Mouse (Mus musculus) cerebellum, postnatal 14 days (tissue): ENCODE results near the gene Rngtt.
"Not testable (repeated sequence)": the region's sequence is repeated elsewhere in the genome, so short reads cannot be mapped to it uniquely, and the experiment has no call there.

Experiments
- DNase-seq, 2 experiments: peaks; one replicate each; pipeline ENCODE4 v3.0.0; 2021; ENCODE audit warnings: mixed read lengths in 2 of 2

Rngtt gene

DNA sequence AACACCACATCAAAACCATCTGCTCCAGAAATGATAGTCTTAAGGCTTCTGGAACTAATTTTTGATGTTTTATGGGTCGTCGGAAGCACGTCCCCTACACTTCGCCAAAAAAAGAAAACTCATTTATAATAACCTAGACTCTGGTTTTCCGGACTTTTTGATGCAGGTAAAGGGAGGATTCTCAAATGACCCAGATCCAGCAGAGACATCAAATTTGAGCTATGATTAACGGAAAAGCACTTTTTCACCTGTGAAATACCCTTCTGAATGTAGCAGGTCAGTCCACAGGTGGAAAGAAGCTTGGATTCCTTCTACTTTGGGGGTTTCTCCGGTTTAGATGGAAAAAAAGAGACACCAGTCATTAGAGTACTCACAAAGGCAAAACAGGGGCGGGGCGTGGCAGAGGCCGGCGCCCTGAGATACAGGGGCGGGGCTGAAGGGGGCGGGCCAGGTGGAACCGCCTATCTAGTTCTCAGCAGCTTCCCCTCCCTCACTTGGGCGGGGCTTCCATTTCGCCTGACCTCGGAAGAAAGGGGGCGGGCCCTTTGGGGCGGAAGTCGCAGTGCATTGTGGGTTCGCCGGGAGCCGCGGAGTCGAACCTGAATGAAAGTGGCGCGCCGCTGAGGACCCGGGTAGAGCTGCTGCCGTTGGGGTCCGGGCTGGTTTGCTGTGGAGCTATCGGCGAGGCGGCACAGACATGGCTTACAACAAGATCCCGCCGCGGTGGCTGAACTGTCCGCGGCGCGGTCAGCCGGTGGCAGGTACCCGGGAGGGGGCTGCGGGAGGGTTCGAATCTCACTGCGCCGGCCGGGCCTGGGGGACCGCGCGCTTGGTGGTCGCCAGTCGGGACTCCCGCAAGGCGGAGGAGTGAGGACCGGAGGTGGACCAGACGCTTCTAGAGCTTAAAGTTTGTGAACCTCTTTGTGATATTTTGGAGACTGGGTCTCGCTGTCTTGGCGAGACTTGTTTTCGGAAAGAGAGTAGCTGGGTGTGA lies at the start of gene Rngtt:
Rngtt (plus strand) TSS at position 548 of the 994 bp plus-strand sequence.
- DNase-seq: peak; percentile 96 to 97

DNA sequence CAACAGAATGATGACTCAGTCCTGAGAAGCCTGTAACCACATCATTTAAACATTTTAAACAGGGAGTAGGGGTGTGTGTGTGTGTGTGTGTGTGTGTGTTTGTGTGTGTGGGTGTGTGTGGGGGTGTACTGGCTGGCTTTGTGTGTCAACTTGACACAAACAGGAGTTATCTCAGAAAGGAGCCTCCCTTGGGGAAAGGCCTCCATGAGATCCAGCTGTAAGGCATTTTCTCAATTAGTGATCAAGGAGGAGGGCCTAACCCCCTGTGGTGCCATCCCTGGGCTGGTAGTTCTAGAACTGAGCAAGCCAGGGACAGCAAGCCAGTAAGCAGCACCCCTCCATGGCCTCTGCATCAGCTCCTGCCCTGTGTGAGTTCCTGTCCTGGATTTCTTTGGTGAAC lies 49.8 kb upstream of the Rngtt start:
- peak in 1 of 2 experiments; percentile 46 for DNase-seq

DNA sequence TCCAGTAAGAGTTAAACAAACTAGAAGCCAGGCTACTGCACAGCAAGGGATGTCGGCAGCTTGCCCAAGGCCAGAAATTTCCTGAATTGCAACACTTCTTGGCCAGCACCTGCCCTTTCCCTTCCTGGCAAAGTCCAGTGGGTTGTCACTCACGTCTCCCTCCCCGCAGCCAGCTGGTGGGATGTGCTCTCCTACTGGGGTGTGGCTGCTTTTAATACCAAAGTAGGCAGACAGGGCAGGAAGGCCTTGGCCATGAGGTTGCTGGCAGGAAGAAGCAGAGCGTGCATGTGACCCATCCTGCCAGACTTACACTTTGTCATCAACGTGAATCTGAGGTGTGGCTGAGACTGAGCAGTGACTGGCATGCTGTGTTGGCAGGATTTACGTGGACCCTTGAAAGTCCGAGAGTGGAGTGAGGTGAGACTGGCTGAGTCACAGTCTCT lies 48.8 kb upstream of the Rngtt start:
- DNase-seq: peak; percentile 94 to 97

DNA sequence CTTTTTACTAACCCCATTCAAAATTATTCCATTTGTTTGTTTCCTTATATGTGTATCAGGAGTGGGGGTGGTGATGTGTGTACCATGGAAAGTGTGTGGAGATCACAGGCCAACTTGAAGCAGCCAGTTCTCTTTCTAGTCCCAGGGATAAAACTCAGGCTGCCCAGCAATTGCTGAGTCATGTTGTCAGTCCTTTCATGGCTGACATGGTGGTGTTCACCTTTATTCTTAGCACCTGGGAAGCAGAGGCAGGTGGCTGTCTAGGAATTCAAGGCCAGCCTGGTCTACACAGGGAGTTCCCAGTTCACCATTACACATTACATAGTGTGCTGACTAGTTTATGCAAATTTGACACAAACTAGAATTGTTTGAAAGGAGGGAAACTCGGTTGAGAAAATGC lies 47.2 kb upstream of the Rngtt start:
- DNase-seq: no peak

DNA sequence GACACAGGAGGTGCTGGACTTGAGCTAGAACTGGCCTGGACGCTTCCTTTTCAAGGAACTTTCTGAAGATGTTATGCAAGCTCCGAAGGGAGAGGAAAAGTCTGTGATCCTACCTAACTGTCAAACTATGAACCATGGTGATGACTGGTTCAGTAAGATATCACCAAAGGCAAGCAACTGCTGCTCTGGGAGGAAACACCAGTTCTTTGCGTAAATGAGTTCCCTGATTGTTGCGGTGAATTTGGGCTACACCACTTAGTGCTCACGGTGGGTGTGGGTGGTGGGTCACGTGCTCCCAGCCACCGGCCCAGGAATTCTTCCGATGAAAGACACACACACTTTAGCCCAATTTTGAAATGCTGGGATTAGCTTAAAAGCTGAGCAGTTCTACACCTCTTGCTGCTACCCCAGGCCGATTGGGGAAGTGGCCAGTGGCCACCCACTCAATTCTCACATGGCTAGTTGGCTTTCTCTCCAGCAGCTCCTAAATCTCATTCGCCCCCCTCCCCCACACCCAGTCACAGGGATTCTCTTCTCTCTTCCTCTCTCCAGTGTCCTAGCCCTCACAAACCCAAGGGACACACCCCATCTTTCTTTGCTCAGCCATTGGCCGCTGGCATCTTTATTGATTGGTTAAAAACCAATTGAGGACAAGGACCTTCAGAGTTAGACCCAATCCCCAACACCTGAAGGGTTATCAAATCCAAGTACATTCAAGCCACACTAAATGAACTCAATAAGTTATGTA lies 45.0 kb upstream of the Rngtt start:
- DNase-seq: no peak

DNA sequence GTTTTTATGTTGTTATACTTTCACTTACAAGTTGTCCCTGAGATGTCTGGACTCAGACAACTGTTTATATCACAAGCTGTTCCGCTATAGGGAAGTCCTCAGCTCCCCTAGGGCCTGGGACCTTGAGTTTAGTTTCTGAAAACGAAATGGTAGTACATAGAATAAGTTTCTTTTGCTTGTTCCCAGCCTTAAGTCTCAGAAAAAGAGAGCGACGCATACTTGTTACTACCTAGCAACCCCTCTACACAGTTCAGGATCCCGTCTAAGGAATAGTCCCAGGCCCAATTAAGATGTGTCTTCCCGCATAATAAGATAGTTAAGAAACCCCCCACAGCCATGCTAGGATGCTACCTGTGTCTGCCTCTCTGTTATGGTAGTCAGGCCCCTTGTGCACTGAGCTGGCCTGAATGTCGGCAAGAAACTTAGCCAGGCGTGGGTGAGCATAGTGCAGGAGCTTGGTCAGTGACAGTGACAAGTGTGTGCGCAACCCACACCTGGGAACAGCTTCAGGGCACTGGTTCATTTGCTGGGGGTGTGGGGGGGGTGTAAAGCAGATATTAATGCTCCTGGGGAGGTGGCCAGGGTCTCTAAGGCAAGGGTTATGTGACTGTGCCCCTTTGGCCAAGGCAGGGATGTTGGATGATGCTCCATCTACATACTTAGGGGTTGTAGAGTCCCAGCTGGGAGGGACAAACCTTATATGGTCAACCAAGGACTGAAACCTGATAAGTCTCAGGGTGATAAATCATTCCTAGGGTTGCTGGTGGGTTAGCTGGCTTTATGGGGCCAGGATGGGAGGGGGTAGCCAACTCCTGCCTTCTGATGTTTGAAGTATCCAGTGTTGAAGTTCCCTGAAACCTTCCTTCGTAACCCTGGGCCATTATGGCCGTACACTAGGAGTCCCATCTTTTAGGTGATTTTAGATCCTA lies 39.5 kb upstream of the Rngtt start:
- no peak for DNase-seq

DNA sequence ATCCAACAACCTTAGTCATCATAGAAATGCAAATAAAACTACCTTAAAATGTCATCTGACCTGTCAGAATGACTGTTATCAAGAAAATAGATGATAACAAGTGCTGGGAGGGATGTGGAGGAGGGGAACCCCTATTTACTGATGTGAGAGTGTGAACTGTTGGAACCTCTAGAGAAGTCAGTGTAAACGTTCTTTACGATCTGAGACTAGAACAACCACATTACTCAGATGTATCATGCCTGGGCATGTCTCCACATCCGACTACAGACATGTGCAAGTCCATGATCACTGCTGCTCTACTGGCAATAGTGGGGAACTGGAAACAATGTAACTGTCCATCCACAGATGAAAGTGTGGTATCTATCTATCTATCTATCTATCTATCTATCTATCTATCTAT lies 36.7 kb upstream of the Rngtt start:
- DNase-seq: no peak

DNA sequence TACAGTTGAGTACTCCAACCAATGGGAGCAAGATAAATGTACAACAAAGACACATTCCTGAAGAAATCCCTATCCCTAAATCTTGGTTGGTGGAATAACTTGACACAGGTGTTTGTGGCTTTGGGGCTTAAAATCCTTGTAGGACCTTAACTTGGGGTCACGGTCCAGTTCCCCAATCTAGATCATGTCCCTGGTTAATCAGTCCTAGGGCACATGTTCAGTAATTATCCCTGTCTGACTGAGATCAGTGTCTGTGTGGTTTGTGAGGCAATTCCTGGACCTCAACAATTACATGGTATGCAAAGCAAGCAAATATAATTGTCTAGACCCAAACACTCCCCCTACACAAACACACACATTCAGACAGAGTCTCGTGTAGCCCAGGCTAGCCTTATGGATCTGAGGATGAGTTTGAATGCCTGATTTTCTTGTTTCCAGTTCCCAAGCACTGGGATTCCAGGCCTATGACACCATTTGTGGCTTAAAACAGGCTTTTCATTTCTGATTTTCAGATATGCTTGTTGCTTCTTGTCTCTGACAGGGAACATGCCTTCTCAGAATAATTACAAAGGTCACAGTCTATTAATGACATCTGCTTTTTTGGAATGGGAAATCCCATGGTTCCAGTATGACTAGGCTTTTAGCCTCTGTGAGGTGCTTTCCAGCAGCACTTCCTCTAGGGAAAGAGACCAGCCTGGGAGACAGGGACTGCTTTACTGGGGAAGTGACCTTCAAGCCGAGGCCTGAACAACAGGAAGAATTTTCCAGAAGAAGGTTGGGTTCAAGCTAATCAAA lies 28.0 kb upstream of the Rngtt start:
- DNase-seq: no peak

DNA sequence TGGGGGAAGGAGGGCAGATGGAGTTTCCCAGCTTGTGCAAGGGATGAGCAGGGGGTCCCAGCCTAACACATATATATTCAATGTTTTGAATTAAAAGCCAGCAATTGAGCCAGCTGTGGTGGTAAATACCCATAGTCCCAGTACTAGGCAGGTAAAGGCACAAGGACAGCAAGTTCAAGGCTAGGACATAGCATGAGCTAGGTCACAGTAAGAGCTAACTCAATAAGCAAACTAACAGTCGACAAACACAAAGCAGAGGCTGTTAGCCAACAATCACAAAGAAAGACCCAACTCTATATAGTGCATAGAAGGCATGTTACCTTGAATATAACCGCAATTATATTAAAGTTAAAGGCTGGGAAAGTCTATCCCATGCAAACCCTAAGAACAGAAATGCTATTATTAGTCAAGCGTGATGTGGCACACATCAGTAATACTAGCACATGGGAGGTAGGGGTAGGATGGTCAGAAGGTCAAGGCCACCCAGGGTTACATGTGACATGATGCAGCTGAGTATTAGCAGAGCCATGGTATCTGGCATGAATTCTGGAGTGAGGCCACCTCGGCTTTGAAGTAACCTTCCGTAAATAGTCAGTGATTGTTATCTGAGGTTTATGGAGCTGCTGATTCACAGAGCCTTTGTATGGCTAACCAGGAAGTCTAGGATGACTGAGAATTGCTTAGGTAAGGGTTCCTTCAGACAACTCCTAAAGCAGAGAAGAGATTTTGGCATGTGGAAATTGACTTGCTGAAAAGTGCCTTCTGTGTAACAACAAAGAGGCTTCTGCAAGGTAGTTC lies 25.8 kb upstream of the Rngtt start:
- DNase-seq: no peak

DNA sequence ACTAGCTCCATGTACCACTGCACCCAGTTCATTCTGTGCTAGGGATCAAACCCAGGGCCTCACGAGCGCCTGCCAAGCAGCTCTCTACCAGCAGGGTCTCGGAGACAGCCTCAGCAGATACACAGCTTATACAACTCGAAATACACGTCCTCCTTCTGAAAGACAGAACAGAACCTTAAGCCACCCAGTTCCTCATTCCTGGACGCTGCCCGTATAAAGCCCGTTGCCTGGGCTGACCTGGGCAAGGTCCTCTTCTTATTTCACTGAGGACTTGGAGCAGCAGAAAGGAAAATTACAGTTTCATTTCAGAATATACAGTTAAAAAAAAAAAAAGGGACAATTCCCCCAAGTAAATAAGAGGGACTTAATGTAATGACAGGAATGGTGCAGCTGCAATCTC lies 24.7 kb upstream of the Rngtt start:
- no peak for DNase-seq

DNA sequence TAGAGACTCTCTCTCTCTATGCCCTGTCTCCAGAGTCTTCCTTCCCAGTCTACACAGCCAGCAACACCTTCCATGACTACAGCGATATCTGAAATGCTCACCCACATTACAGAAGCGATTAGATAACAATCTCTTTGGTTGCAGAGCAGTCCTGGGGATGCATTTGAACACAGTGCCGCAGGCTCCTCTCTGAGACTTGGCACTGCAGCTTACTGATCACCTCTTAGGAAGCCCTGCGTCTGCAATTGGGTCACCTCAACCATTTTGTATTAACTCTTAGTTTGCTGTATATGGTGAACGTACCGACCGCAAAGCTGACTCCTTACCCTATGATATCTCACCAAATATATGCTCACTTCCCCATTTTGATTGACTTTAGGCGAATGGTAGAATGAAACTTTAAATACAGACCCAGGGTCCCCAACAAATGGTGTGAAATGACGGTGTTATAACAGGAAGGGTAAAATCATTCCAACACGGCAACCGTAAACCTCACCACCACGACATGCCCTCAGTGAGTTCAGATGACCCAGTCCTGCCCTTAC lies 20.9 kb upstream of the Rngtt start:
- DNase-seq: no peak

DNA sequence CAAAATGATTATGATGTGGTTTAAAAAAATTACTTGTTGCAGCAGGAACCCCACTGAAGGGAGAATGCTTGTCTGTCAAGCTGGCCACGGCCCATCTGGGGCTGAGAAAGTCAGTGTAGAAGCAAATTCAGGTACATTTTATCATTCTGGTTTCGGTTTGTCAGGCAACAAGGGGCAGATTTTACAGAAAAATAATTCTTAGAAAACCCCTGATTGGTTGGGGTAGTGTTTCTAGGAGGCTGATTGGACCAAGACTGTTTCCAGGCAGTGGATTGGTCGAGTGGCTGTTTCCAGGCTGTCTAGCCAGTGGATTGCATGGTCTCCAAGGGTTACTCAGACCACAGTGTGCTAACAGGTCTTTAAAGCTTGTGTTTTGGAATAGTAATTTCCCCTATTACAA lies 20.1 kb upstream of the Rngtt start, which contains the start of gene Pnrc1:
Pnrc1 (minus strand) TSS at position 162 of the 400 bp plus-strand sequence.
- DNase-seq: peak; percentile 12 to 14

DNA sequence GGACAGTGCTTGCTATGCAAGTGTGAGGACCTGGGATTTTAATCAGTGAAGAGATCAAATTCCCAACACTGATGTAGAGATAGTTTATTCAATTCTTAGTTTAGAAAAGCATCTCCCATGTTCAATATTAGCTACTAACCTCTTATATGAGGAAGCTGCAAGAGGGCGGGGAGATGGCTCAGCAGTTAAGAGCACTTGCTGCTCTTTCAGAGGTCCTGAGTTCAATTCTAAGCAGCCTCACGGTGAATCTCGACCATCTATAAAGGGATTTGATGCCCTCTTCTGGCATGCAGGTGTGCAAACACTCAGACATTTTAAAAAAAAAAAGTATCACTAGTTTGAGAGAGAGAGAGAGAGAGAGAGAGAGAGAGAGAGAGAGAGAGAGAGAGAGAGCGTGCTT lies 19.2 kb upstream of the Rngtt start:
- no peak for DNase-seq

DNA sequence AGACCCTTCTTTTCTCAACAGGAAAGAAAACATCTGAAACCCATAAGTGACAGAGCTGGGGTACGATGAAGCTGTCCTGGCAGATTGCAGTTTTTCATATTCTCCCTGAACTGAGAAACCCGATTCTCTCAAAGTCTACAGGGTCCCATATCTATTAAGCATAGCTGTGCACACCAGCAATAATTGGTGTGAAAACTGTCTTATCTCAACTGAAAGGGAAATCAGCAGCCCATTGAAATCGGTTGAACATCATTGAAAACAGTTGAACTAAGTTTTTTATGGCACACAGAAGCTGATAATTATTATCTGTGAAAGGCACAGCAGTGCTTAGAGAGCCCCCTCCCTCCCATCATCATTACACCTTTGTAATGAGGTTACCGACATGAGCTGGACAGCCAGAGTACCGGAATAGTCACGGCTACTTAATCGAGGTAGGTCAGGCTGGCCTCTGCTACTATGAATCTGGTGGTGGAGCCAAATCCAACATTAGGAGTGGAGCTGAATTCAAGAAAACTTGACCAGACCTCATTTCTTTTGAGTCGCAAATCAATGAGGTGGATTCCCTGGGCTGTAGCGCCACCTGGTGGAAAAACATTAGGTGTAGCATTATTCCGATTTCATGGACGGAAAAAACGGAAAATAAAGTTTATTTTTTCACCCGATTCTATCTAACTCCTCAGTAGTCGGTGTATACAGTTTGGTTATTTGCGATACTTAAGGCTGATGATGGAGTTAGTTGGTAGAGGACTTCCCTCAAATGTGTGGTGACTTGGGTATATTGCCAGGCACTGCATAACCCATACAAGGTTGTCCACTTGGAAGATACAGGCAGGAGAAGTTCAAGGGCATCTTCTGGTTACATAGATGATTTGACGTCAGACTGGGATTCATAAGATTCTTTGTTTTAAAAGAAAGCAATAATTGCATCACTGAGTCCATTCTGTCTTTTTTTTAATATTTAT lies 17.4 kb upstream of the Rngtt start:
- DNase-seq: peak; percentile 84 to 92

DNA sequence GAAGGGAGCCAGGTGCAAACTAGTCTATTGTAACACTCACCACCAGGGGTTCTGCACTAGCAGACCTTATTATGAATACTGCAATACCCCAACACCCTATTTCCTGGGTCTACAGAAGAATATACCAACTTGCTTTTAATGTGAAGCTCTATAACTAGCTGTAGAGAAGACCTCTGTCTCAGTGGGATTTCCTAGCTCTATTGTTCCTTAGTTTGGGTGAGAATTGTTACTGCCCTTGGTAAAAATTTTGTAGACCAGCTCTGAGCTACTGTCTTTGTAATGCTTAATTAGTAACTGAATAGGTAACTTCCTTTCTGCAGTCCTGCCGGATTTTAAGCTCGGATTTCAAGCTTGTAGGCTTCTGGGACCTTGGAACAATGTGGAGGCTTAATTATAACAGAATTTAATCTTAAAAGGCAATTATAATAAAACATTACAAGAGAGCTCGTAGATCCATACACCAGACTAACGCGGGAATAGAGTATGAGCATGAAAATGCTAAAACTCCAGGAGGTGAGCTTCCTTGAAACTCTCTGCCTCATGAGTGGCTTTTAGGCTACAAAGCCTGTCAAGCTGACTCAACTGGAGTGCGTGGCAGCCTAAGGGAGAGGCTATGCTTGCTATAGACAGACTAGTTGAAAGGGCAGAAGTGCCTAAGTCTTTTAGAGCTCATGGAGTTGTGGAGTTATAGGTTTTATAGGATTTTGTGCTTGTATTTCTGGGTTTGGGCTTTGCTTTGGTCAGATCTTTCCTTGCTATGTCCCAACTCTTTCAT lies 9.0 kb upstream of the Rngtt start:
- DNase-seq: not testable (repeated sequence)

DNA sequence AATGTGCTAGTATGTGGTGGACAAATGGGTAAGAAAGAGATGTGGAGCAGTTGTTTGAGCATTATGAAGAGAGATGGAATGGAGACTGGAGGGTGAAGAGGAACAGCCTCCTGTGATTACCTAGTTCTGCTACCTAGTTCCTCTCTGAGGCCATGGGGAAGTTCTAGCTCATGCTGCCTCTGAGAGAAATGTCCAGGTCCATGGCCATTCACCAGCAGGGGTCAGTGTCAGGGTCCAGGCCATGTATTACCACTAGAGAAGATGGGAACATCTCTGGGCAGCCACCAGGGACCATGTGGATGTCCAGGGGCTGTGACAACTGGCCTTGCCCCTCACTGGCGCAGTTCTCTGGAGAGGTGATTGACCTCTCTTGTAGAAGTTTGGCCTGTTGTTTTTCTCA lies 7.1 kb upstream of the Rngtt start:
- DNase-seq: no peak

DNA sequence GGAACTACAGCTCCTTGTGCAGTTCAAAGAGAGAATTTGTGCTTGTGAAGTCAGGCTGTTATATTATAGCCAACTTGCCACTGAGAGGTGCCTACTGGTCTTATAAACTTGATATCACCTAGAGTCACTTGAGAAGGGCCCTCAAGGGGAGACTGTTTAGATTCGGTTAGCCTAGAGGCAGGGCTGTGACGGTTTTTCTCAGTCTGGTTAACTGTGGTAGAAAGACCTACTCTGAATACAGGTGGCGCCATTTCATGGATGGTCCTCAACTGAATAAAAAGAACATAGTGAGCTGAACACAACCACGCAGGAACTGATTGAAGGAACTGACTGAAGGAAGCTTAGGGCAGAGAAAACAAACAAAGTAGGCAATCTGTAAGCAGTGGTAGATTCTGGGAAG lies 3.0 kb upstream of the Rngtt start:
- DNase-seq: no peak

DNA sequence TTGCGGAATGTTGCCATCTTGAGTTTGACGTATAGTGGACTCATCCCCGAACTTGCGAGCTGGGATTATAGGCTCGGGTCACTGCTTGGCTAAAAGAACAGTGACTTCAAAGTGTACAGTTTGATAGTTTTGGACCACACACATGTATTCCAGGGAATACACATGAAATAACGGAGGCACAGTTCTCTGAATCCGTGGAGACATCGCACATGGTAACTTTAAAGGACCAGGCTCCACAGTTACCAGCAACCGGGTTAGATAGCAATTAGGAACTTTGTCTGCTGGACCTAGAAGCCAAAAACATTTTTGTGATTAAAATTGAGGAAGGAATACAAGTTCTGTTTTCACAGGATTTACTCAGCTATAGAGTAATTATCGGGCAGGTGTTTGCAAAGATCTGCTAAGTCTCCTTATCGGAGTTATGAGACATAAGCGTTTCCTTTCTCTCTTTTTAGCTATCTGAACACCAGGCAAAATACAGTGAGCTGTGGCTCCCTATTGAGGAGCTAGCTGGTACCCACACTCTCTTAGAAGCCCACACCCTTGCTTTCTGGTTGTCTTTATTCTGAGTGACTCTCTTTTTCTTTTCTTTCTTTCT lies 828 bp downstream of the Rngtt start:
- no peak for DNase-seq
